Mouse (Mus musculus) small intestine, adult 2 months (tissue): ENCODE data around the gene Pcyox1.

Experiments used
- CTCF ChIP-seq: fragments of 200-500 bp; IDR thresholded peaks from 2 replicates; pipeline ENCODE4 v1.5.1; 2012; ENCODE audit warnings: low read depth, mild to moderate bottlenecking, control low read depth, inconsistent platforms, low read length, moderate library complexity, mixed read lengths; ENCODE audit not compliant: insufficient replicate concordance, insufficient read length; ENCODE audit errors: extremely low read depth
- POLR2A ChIP-seq: fragments of 200-500 bp; IDR thresholded peaks from 2 replicates; pipeline ENCODE4 v1.6.1; 2012; ENCODE audit warnings: low read depth, mild to moderate bottlenecking, control low read depth, inconsistent platforms, low read length, moderate library complexity

DNA sequence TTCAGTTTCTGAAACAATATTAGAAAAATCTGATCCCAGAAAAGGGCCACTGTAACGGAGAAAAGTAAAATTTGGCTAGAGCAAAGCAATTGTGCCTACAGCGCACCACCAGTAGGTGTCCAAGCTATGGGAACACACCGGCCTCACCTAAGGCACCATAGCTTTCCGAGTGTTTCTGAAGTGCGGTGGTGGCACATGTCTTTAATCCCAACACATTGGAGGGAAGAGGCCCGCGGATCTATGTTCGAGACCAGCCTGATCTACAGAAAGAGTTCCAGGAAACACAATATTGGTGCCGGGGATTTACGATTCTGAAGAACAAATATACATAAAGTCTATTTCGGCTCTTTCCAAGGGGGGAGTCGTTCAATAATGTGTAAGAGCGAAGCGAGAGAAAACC lies 40.8 kb upstream of the Pcyox1 start:
- peak; percentile 48; the same call in 1 of the 2 replicates for TF ChIP-seq CTCF
- TF ChIP-seq POLR2A, result no peak
